Mouse (Mus musculus) layer of hippocampus, adult 9-11 months (tissue): ENCODE results near the gene Fntb.

Experiments used
- DNase-seq: peaks from one replicate; pipeline ENCODE4 v3.0.0; 2022

Fntb gene

DNA sequence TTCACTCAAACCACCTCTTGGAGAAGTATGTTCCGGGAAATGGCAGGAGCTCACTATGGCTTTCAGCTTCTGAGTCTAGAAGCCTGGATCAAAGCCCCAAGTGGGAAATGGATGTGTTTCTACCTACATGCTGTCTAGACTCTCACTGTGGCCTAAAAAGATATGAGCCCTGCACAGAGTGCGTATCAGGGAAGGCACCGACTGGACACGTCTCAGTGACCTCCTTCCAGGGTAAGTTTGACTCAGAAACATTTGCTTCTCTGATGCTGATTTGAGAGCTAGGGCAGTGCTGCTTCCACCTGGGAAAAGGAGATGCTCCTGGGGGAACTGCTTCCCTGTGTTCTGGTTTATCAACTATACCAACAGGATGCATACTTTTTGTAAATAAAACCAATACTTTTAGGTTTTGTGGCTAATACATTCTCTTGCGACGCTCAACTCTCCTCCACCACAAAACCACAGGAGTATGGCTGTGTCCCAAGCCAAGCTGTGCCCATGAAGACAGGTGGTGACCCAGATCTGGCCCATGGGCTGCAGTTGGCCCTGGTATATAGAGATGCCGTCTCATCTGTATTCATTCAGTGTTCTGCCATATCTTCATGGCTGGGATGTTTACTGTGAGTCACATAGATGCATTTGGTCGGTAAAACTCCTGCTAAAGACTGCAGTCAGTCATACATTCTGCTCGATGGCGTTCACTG is 159.7 kb downstream of the Fntb start:
- DNase-seq, result no peak

DNA sequence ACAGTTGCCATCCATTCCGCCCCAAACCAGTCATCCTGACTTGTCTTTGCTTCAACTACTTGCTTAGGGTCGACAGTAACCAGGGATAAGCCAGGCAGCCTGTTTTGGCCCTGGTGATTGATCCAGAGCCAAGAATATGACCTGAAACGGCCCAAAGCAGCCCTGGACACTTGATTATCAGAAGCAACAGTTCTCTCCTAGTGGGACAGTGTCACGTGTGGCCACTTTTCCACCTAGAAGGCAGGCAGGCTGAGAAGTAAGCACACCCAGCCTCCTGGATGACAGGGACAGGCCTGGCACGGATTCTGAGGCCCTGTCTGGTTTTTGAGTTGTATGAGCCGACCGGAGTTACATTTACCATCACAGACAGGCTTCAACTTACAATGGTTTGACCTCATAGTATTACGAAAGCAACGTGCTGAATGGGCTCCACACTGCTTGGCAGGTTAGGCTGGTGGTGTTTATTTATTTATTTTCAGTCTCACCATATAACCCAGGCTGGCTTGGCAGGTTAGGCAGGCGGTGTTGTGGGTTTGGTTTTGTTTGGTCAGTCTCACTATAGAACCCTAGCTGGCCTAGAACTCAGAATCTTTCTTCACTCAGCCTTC is 161.1 kb downstream of the Fntb start:
- no peak for DNase-seq

DNA sequence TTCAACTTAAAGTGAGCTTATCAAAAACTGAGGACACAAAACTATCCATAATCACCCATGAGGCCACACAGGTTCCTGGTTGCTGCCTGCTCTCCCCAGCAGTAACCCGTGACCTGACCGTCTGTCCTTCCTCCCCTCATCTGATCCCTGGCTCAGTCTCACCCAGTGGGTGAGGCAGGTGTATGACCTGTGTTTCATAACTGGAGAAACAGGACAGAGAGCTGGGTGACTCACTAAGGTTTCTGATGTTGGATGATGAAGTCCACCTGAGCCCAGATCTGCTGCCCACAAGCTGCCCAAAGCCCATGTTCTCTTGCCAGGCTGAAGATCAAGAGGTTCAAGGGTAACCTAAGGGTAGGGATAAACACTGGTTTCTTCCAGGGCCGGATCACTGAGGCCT is 161.6 kb downstream of the Fntb start:
- no peak for DNase-seq

DNA sequence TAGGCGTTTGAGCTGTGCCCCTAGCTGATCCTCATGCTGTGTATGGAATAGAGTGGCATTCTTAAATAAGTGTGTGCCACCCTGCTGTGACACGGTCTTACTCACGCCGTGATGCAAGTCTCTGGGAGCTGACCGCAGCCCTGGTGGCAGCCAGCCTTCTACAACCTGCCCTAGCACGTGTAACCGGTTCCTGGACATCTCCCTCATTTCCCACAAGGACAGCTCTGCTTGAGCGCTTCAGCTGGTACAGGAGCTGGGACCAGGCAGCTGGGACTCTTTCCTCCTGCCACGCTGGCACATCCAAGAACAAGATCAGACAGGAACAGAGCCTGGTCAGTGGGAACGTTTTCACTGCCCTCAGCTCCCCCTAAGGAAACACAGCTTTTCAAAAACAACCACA is 162.2 kb downstream of the Fntb start:
- no peak for DNase-seq

DNA sequence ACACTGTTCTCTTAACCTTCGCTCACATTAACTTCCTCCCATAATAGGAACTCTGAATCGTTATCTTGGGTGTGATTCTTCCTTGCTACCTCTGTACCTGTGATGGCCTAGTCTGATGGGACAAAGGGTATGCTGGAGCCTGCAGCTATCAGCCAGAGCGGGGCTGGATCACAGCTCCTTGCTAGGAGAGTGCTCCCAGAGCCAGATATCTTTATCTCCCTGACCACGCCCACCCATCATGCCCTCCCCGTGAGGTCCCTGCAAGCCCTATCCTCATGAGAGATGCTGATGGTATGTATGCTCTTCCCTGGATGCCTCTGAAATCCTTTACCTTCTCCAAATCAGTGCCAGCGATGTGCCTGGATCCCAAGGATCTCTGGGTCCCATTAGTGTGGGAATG is 164.8 kb downstream of the Fntb start:
- no peak for DNase-seq

DNA sequence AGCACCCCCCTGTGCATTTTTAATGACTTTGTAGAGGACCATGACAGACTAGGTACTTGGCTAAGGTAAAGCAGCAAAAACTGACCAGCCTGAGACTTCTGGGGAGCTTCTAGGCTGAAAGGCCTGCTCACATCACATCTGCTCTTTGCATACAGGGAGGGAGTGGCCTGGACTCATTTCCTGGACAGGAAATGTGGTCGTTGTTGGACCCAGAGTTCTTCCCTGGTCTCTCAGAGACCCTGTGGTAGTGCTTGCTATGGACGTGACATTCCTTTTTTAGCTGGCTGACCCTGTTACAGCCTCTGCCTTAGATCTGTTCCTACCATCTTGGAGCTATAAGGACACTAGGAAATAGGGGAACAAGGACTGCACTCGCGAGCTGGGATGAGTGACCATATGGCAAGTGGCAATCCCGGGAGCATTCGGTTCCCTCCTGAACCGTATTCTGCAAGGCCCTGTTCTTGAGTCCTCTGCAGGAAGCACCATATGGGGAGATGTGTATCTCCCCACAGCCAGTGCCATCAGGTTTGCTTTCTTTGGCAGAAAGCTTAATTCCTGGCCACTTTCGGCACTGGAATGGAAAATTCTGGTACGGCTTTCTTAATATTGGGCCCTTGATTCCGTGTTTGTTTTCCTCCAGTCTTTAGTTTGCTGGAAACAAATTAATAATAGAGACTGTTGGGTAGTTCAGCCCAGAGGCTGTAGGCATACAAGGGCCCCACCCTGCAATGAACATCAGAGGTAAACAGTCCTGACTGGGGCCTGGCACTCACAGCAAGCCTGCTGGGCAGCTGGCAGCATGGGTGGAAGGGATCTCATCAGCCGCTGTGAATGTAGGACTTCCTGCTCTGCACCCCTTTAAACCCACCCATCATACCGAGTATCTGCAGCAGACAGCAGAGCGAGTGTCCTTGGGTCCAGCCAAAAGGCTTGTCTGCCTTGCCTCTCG is 166.6 kb downstream of the Fntb start:
- no peak for DNase-seq

DNA sequence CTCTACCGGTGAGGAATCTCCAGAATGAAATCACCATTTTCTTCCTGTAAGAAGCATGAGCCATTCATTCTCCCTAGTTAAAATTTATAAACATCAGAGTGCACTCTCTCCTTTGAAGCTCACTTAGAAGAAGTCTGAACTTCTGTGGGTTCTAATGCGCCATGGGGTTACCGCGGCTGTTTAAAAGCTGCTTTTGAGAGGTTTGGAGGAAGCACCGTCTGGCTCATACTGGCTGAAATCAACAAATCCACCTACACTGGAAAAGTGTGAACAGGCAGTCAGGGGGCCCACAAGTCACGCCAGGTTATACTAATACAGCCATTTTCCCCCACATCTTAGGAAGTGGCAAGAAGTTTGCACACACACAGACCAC is 167.3 kb downstream of the Fntb start:
- no peak for DNase-seq

DNA sequence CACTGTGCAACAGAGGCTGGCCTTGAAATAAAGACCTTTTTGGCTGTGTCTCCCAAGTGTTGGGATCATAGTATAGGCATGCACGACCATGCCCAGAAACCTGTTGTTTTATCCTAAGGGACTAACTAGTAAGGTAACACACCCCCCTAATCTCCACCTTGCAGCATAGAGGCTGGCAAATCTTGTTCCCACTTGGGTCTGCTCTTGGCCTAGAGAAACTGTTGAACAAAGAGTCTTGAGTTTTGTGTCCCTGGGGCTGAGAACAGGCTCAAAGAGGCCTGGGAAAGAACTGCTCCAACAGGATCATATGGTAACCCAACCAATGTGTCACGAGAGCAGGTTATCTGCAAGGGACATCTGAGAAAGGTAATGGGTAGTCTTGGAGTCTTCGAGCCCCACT is 169.0 kb downstream of the Fntb start:
- no peak for DNase-seq

DNA sequence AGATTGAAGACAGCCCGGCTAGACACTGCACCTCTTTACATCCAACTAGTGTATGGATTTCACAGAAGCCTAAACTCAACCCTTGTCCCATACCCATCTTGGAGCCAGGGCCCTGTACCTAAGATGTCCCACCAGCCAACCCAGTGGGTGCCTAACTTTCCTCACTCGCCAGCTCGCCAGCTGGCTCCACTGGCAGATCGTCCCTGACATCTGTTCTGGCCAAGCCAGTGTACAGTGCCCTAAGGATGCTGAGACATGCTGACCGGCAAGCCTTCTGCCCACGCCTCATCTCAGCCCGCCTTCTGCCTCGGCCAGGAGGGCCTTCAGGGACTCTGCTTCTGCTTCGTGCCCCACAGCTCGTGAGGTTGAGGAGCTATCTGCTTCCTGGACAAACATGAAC is 170.8 kb downstream of the Fntb start:
- DNase-seq, result no peak

DNA sequence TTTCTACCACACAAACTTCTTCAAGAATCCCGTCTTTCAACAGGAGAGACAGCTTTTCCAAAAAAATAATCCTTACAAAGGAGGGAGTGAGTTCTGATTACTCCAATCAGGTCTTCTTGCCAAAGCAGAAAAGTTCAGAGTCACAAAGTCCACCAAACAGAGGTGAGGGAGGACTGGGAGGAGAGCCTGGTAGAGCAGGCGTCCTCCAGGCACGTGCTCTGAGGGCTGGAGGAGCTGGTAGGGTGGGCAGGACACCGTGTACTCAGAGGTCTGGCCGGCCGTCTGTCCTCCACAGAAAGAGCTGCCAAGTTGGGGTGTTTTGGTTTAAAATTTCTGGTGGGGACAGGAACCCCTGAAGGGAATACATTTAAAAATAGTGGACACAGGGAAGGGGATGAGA is 172.6 kb downstream of the Fntb start:
- no peak for DNase-seq

DNA sequence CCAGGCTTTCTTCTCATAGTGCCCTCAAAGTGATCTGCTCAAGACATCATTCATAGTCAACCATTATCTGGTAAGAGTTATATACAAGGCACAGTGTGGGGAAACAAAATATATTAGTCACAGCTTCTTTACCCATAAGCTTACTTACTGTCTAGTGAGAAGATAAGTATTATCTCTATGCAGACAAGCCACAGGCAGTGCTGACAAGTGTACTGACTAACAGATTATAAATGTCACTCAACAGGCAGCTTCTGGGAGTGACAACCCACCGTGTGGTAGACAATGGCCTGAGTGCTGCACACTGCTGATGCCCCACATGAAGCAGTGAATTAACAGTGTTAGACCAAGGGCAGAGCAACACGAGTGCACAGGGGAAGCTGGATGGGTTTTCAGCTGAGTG is 176.1 kb downstream of the Fntb start:
- no peak for DNase-seq

DNA sequence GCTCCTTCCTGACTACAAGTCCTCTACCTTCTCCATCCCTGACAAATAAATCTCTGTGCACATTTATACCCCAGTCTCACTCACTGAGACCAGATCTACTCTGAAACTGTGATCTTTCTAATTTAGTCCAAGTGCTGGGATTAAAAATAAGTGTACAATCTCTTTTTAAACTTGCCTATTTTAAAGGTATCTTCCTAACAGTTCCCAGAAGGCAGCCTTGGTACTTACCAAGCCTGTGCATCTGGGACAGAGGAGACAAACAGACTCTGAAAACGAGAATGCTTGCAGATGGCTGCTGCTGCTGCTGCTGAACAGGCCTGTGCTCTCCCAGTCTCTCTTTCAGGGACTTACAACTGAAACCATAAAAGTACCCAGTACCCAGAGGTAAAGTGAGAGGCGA is 177.1 kb downstream of the Fntb start:
- DNase-seq, result no peak

DNA sequence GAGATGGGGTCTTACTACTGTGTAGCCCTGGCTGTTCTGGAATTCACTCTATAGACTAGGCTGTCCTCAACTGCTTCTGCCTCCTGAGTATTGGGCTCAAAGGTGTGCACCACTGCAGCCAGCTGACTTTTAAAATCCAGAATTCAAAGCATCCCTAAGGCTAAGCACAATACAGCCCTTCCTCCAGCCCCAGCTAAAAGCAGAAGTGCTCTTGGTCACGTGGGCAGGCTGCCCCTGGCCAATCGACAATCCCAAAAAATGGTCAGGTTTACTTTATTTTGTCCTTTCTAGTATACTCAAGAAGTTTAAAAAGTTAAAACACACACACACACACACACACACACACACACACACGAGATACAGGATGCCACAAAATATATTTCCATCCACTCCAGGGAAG is 177.7 kb downstream of the Fntb start:
- DNase-seq, result no peak

DNA sequence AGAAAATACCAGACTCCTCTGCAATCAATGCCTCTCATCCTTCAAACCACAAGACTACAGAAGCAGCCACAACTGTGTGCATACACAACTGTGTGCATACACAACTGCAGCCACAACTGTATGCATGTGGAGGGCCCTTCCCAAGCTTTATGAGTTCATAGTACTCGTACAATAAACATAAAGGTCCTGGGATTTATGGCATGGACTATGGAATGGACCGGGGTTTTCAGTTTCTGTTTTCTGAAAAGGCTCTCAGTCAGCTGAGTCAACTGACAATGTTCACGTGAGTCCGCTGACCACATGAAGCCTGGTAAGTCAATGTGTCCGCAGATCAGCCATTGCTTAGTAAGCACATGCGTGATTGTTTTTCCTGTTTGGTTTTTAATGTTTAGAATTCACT is 178.1 kb downstream of the Fntb start:
- DNase-seq, result no peak

DNA sequence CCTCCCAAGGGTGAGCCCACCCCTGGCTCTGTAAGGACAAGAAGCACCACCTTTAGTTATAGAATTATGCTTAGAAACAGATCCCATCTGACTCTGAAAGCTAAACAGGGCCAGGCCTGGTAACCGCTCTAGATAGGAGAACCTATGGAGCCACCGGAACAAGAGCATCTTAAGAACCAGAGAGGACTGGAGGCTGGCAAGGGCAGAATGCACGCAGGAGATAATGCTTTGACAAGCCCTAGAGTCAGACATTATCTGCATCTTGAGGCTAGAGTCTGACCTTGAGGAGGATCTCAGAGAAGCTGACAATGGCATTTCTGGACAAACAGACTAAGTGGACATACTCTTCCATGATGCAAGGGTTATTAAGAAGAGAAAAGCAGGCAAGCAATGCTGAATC is 182.1 kb downstream of the Fntb start:
- DNase-seq, result no peak

DNA sequence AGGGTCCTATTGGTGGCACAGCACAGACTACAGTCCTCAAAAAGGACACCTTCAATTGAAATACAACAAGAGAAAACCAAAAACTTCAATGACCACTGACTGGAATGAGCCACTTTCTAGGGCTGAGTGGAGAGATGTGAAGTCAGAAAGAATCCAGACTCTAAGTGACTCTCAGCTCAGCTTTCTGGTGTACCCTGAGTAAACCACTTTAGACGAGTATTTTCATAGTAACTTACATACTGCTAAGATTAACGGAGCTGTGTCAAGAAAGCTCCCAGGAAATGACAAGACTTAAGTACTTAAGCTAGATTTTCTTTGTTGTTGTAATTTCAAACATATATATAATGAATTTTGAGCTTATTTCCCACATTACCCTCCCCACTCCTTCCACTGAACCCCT is 182.8 kb downstream of the Fntb start:
- DNase-seq, result no peak

DNA sequence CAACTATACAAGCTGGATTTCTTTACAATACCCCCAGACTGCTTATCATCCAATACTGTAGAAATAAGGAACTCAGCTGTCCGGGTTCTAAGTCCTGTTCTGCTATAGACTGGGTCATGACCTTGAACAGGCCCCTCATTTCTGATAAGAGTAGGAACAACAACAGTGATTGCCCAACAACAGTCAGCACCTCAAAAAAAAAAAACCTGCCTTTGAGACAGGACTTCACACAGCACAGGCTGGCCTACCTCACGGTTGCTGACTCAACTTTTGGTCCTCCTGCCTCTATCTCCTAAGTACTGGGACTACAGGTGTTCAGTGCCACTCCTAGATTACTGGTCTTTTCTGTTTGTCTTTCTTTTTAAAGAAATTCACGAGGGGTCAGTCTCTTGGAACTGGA is 183.4 kb downstream of the Fntb start:
- no peak for DNase-seq

DNA sequence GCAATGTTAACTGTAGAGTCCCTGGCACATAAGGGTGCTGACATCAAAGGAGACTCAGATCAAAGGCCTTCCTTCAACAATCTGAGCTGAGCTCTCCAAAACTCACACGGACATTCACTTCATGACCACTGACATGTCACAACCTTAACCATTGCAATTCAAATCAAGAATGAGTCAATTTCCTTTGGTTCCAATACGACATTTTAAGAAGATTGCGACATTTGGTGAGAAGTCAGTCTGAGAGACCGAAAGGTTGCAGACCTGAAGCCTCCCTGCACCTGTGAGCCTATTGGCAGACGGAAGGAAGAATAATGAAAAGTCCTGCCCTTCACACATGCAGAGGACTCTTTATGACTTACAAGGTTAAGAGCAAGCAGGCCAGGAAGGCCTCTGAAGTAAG is 184.9 kb downstream of the Fntb start:
- DNase-seq, result no peak

DNA sequence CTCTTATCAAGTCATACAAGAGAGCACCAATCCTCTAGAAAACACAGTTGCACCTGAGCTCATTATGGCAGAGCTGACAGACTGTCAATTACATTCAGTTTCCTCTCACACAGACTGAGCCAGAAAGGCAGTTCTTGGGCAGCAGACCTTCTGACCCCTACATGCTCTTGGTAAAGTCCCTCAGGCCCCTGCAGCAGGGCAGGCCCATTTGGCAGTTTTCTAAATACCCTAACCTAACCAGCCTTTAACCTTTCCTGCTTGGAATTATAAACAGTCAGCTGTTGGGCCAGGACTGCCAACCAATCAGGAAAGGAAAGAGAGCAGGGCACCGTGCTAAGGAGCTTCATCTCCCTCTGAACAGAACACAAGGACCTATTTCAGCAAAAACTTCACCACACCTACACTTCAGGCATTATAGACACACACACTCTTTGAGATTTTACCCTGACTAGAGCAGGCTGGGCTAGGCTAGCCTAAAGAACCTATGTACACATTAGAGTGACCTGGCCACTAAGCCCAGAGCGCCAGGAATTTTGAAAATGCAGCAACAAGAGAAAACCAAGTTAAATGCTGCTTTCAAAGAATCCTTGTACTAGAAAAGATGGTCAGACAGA is 188.5 kb downstream of the Fntb start:
- DNase-seq, result no peak

DNA sequence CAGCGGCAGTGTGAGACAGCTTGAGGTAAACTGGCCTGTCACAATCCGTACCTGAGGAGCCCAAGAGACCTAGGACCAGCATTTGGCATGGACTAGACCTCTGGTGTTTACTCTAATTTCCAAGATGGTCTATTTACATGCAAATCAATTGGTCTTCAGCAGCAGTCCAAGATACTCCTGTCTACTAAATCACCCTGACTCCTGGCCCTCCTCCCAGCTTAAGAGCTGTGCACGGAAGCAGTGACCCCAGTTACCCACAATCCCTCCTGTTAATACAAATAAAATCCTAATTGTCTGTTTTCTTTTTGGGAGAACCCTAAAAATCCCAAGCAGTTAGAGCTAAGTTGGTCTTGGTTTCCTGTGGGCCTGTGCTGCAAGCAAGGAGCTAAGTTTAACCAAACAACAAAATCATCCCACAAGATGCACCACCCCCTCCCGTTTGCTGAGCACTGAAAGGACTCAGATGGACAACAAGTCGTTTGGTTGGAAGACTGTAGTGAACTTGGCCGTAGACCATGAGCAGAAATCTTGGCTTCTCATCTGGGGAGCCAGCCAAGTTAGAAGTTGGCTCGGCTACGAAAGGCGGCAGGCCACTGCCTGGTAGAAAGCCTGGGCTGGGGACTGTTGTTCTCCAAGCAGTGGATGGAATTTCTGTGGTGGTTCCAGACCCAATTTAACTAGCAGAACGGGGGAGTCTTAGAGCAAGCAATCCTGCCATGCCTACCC is 189.5 kb downstream of the Fntb start:
- peak; percentile 74 for DNase-seq

DNA sequence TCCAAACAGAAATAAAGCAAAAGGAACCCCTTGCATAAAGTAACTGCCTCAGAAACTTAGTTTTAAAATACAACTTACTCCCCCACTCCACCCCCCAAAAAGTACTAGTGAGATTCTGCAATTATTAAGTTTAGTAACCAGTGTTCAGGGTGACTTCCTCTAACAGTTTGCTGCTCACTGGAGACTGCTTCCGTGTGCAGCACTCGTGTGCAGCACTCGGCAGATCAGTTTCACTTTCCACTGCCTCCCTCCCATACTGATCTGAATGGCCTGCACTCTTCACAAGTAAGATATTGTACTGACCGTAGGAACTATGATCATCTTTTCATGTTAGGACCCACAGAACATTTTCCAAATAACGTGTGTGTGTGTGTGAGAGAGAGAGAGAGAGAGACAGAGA is 192.3 kb downstream of the Fntb start:
- no peak for DNase-seq

DNA sequence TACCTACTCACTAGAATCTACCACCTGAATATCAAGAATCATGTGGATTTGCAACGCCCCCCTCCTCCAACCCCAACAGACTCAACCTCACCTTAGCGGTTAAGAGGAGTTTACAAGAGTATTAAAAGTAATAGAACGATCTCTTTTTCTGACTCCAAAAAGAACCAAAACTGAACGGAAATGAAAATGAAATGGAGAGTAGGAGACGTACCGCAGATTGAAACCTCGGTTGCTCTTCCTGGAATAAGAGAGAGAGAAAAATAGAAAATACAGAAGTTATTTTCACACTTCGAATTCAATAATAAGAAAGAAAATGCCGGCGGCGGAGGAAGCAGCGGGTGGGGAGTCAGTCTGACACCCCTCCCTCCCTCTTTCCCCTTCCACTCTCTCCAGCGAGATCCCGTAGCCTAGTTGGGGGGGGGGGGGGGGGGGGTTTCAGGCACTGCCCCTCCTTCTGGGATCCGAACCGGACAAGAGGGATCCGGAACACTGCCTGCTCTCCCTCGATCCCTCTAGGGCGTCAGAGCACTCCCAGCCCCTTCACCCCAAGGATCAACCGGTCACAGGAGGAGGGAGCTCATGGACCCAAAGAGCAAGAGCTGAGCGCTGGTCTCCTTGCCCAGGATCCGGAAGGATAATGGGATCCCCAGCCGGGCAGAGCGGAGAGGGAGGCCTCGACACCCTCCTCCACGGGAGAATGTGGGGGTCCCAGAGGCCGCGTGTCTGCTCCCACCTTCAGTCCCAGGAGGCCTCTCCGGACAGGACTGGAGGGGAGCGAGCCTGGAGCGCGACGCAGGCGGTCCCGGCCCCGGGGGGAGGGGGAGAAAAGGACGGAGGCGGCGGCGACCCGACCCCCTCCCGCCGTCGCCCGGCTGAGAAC is 195.9 kb downstream of the Fntb start:
- DNase-seq, result no peak
